Mouse (Mus musculus): ENCODE results near the gene Tshr. TPM values are rescaled to one million over a fixed set of nuclear protein-coding genes. Genes with fewer than 3 reads are reported as not detected.
"Not testable (repeated sequence)": the region's sequence is repeated elsewhere in the genome, so short reads cannot be mapped to it uniquely, and the experiment has no call there.

The Tshr gene
- polyA plus RNA-seq, 1 experiment from 2014 or later, result 1.2 TPM

DNA sequence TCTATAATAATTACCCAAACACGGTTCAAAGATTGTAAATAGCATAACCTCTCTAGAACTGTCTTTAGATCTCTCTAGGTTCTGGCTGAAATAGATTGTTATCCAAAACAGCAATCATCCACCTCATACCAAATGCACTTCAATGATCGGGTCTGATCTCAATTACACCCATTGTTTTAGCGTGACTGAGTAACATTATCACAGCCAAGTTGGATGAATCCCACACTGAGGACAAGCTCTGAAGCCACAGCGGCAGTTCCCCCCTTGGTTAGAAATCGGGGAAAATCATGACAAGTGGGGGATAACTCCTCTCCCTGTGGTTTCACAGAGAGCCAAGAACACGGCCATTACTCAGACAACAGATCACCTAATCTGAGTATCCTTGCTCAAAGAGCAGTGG is 129.6 kb downstream of the Tshr start:
- H3K27me3 ChIP-seq, result no peaks in the 10 kb centered on the region
- 75% methylated on average over 6 of the region's 6 CpGs for WGBS
- no peak overlapping the region for H3K4me3 ChIP-seq
- peaks cover 18% of the 10 kb centered on the region for H3K4me1 ChIP-seq
- H3K4me2 ChIP-seq, result no peak overlapping the region
- ATAC-seq, result no peak
- H3K27ac ChIP-seq, result no peak overlapping the region
- H3K9me3 ChIP-seq (replicated peaks), result no peaks in the 10 kb centered on the region
- no peak overlapping the region for H3K9ac ChIP-seq
- H3K36me3 ChIP-seq (ENCODE audit: poor library complexity, severe bottlenecking), result no peaks in the 10 kb centered on the region

DNA sequence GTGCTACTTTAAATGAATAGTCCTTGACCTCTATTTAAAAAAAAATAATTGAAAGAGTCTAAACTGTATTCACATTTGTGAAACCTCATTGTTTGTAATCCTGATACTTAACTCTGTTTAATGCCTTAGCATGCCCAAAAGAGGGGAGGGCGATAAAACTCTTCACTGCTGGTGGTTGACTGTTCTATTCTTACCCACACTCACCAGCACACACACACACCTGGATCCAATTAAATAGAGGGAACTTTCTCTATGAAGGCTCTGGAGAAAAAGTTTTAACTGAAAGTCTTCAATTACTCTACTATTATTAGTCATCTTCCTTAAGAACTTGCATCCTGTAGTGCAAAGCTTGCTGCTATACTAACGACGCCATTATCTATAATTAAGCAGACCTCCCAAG is 133.4 kb downstream of the Tshr start:
- Histone ChIP-seq H3K9me3 (replicated peaks) (peaks cover 7% of the 10 kb centered on the region; the same call in 1 of the 2 replicates), H3K27ac (no peak overlapping the region), H3K27me3 (no peaks in the 10 kb centered on the region), H3K4me3 (no peak overlapping the region), H3K9ac (no peak overlapping the region), H3K4me2 (no peak overlapping the region), H3K4me1 (peaks cover 11% of the 10 kb centered on the region), H3K36me3 (ENCODE audit: poor library complexity, severe bottlenecking) (no peaks in the 10 kb centered on the region)
- ATAC-seq, result no peak
- 29% methylated on average over 3 of the region's 3 CpGs for WGBS

DNA sequence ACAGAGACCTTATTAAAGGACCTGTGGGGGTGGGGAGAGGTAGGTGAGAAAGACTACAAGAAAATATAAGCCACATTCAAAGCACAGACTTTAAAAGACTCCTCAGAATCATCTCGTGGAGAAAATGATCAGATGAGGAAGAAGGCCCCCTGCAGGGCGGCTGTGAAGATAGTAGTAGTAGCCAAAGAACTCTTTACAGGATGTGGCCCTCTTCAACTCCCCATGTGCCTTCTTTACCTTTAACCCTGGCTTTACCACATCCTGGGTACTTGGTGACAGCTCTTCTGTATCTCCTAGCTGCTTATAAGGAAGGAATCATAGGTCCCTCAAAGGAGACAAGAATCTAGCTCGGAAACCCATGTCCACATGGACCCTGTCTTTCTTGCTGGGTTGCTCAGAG is 139.3 kb downstream of the Tshr start:
- Histone ChIP-seq H3K27me3 (no peaks in the 10 kb centered on the region), H3K4me2 (no peak overlapping the region), H3K9me3 (replicated peaks) (peaks cover 7% of the 10 kb centered on the region; the same call in 1 of the 2 replicates), H3K4me1 (no peaks in the 10 kb centered on the region), H3K9ac (no peak overlapping the region), H3K36me3 (ENCODE audit: poor library complexity, severe bottlenecking) (no peaks in the 10 kb centered on the region), H3K27ac (no peak overlapping the region), H3K4me3 (no peak overlapping the region)
- no peak for ATAC-seq
- WGBS, result 81% methylated on average over 3 of the region's 3 CpGs

DNA sequence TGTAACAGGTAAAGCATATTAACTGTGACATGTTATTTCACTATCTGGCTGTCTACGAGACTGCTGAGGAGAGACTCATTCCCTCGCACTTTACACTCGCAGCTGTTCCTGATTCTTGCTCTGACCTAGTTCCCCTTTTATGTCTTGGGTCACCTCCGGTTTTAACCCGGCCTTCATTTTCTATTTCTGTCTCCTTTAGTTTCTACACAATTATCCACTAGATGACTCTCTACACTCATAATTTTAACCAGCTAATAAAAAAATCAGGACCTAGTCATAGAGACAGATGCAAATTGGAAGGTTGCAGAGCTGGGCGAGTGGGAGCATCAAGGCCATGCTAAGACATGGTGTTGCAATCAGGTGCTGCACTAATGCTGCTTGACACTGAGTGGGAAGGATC is 150.2 kb downstream of the Tshr start:
- H3K36me3 ChIP-seq (ENCODE audit: poor library complexity, severe bottlenecking), result 0 out of 2 replicates have a peak, but pooled peaks cover 4% of the 10 kb centered on the region
- no peak overlapping the region for H3K4me3 ChIP-seq
- H3K9ac ChIP-seq, result no peak overlapping the region
- H3K4me2 ChIP-seq, result no peak overlapping the region
- WGBS, result 90% methylated on average over 6 of the region's 6 CpGs
- H3K27me3 ChIP-seq, result no peaks in the 10 kb centered on the region
- H3K27ac ChIP-seq, result no peak overlapping the region
- ATAC-seq, result no peak
- H3K4me1 ChIP-seq, result no peaks in the 10 kb centered on the region
- H3K9me3 ChIP-seq (replicated peaks), result no peaks in the 10 kb centered on the region

DNA sequence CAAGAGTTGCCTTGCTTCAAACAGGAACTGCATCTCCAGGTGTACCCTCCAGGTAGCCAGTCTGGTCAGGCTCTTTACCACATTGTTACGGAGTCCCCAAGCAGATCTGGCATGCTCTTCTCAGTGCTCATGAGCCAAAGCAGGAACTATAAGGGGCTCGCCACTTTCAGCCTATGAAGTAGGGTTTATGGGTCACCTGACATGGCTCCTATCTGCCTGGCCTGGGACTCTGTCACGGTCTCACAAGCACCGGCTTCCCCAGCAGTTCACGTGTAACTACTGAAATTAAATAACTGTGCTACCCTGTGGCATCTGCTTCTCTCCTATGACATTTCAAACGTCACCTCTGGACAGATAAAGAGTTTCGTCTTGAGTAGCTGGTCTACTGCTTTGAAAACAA is 155.8 kb downstream of the Tshr start:
- Histone ChIP-seq H3K9ac (no peak overlapping the region), H3K27me3 (no peaks in the 10 kb centered on the region), H3K4me2 (no peak overlapping the region), H3K9me3 (replicated peaks) (no peaks in the 10 kb centered on the region), H3K4me1 (no peaks in the 10 kb centered on the region), H3K27ac (no peak overlapping the region), H3K36me3 (ENCODE audit: poor library complexity, severe bottlenecking) (0 out of 2 replicates have a peak, but pooled peaks cover 4% of the 10 kb centered on the region), H3K4me3 (no peak overlapping the region)
- ATAC-seq, result no peak
- WGBS, result 91% methylated on average over 7 of the region's 7 CpGs

DNA sequence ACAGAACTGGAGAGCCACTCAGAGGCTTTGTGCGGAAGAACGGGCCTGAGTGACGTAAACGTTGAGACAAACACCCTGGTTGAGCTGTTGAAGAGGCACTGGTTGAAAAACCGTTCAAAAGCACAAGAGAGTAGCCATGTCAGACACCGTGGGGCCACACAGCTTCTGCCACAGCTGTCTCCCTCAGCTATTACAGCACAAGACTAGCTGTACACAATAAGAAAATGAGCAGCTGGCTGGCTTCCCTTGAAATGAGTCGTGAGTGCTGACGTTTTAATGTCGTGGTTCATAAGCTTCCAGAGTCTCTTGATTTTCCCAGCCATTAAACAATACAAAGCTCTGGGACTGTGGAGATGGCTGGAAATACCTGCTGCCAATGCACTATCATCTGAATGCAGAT is 165.1 kb downstream of the Tshr start:
- peak overlapping the region; percentile 40; the same call in 1 of the 2 replicates for H3K27ac ChIP-seq

DNA sequence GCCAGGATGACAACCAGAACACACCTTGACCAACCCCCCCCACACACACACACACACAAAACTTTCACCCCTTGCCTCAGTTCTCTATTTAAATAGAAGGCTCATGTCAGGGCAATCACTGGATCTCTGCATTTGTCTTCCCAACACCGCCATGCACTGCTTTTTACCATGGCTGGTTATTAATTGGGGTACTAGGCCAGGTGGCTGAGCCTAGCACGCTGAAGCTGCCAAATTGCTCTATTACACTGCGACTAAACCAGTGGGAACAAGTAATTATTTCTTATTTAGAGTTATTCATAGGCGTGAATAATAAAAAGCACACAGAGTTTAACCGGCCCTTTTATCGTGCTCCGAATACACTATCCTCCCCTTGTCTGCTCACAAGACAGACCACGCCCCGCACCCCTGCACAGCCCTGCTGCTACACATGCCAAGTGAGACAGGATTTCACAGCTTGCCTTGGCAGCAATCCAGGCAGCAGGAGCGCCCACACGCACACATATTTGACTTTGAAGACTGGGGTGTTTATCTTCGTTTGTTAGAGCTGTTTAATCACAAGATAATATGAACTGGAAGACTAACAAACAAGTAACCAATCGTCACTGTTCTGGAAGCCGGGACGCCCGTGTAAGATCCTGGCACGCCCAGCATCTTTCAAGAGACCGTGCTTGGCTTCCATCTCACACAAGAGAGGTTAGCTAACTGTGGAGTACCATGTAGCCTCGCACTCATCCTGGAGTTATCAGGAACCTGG is 167.6 kb downstream of the Tshr start:
- Histone ChIP-seq H3K9ac (no peak overlapping the region), H3K4me2 (peak overlapping the region; percentile 44), H3K27ac (peak overlapping the region; percentile 71), H3K36me3 (ENCODE audit: poor library complexity, severe bottlenecking) (peaks cover 4% of the 10 kb centered on the region), H3K4me3 (peak overlapping the region; percentile 12; the same call in 1 of the 2 replicates), H3K9me3 (replicated peaks) (no peaks in the 10 kb centered on the region), H3K27me3 (no peaks in the 10 kb centered on the region), H3K4me1 (peaks cover 14% of the 10 kb centered on the region)
- 19% methylated on average over 19 of the region's 19 CpGs for WGBS
- peak; percentile 98 for ATAC-seq

More for the DNA sequence above, 165.1 kb downstream of the Tshr start:
- Histone ChIP-seq H3K9ac (no peak overlapping the region), H3K9me3 (replicated peaks) (no peaks in the 10 kb centered on the region), H3K27me3 (no peaks in the 10 kb centered on the region), H3K36me3 (ENCODE audit: poor library complexity, severe bottlenecking) (no peaks in the 10 kb centered on the region), H3K4me3 (no peak overlapping the region), H3K4me2 (no peak overlapping the region), H3K4me1 (peaks cover 14% of the 10 kb centered on the region)
- 59% methylated on average over 9 of the region's 9 CpGs for WGBS
- ATAC-seq, result no peak

DNA sequence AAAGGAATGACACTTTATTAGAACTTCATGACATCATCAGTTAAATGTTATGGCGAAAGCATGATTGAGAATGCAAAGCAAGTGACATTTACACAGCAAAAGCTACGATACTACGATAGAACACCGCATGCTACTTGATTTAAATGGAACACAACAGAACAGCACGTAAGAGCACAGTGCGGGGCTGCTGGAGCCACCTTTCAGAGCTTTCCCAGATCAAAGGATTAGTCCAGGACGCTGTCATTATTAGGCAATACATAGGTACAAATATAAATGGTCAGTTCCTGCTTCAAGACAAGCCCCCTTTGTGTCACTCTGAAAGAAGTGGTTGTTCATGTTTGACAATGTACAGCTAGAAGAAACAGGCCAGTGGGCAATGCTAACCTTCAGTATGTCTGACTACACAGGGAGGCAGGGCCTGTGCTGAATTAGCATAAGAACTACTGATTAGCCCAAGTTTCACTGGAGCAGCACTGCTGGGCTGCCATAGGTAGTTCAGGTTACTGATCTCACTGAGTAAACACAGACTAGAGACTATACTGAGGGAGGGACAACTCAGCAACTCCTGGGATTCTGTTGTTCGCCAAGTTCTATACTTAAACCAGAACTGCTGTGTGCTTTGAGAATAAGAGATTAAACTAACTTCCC is 173.1 kb downstream of the Tshr start:
- not testable (repeated sequence) for H3K4me3 ChIP-seq; H3K4me1 ChIP-seq; H3K9me3 ChIP-seq (replicated peaks); H3K9ac ChIP-seq; H3K27ac ChIP-seq; H3K27me3 ChIP-seq; H3K4me2 ChIP-seq
- WGBS, result 57% methylated on average over 8 of the region's 8 CpGs
- peak; percentile 66; the same call in 1 of the 2 replicates for ATAC-seq
- H3K36me3 ChIP-seq (ENCODE audit: poor library complexity, severe bottlenecking), result peaks cover 13% of the 10 kb centered on the region

DNA sequence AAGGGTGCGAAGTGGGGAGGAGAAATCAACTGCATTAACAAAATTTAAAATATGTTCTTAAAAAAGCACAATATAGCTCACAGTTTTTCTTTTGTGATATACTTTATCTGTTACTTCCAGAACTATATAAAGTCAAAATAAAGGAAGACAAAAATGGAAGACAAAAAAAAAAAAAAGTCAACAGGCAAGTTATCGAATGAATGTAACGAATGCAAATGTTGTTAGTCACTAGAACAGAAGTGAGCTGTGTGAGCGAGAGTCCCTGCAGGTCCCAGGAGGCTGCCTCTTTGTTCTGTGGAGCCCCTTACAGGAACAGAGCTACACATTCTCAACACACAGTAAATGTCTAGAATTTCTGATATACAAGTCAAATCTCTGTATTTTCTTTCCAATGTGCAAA is 173.8 kb downstream of the Tshr start:
- not testable (repeated sequence) for H3K9me3 ChIP-seq (replicated peaks); H3K27ac ChIP-seq
- WGBS, result 61% methylated on average over 4 of the region's 4 CpGs

DNA sequence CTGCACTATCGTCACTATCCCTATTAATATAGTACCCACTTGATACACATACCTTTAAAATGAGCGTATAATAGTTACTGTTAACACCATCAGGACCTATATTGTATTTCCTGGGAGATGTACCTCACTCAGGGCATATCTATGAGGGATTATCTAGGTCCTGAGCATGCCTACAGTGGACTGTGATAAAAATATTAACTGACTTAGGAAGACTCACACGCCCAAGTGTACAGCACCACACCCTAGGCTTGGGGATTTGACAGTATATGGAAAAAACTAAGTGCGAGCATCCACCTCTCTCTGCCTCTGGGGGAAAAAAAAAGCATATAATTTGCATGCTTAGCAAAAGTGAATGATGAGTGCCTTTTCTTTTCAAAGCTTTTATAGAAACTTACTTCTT is 182.8 kb downstream of the Tshr start:
- Histone ChIP-seq H3K27ac (no peak overlapping the region), H3K36me3 (ENCODE audit: poor library complexity, severe bottlenecking) (peaks cover 88% of the 10 kb centered on the region), H3K9me3 (replicated peaks) (no peaks in the 10 kb centered on the region), H3K4me2 (no peak overlapping the region), H3K4me1 (peaks cover 9% of the 10 kb centered on the region; the same call in 1 of the 2 replicates), H3K9ac (no peak overlapping the region), H3K4me3 (no peak overlapping the region), H3K27me3 (no peaks in the 10 kb centered on the region)
- ATAC-seq, result no peak
- 96% methylated on average over 4 of the region's 4 CpGs for WGBS

More for the DNA sequence above, 173.8 kb downstream of the Tshr start:
- not testable (repeated sequence) for H3K27me3 ChIP-seq, H3K4me3 ChIP-seq, ATAC-seq, H3K4me2 ChIP-seq, H3K9ac ChIP-seq
- Histone ChIP-seq H3K4me1 (peaks cover 12% of the 10 kb centered on the region; the same call in 1 of the 2 replicates), H3K36me3 (ENCODE audit: poor library complexity, severe bottlenecking) (peaks cover 19% of the 10 kb centered on the region)

DNA sequence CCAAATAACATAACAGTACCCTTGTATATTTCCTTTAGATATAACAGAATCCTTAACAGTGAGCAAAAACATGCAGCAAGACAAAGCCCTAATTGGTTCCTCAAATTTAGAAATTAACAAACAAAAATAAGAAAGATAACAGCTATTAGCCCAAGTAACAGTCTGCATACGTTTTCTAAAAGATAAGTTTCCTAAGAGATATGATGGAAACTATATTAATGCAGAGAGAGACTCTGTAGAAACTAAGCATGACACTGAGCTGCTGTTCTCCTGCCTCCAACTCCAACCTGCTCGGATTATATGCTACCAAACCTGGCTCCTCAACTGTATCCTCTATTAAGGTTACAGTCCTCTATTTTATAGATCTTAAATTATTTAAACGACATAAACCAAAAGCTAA is 184.9 kb downstream of the Tshr start:
- Histone ChIP-seq H3K9ac (no peak overlapping the region), H3K27me3 (no peaks in the 10 kb centered on the region), H3K36me3 (ENCODE audit: poor library complexity, severe bottlenecking) (peaks cover 87% of the 10 kb centered on the region), H3K9me3 (replicated peaks) (no peaks in the 10 kb centered on the region), H3K4me3 (no peak overlapping the region), H3K27ac (no peak overlapping the region), H3K4me1 (no peaks in the 10 kb centered on the region), H3K4me2 (no peak overlapping the region)
- no peak for ATAC-seq
- 85% methylated on average over 3 of the region's 3 CpGs for WGBS

DNA sequence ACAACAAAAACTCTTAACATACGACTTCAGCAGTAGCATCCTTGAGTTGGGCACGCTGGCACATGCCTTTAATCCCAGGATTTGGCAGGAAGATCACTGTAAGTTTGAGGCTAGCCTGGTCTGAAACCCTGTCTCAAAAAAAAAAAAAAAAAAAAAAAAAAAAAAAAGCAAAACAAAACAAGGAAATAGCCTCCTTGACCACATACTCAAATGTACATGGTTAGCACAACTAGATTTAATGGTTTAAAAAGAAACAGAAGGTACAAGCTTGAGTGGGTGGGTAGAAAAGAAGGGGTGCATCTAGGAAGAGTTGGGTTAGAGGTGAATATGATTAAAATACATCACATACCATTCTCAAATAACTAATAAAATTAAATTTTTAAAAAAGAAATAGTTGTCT is 187.3 kb downstream of the Tshr start:
- Histone ChIP-seq H3K9ac (no peak overlapping the region), H3K36me3 (ENCODE audit: poor library complexity, severe bottlenecking) (peaks cover 80% of the 10 kb centered on the region), H3K27me3 (no peaks in the 10 kb centered on the region), H3K27ac (no peak overlapping the region), H3K4me1 (no peaks in the 10 kb centered on the region), H3K4me3 (no peak overlapping the region), H3K4me2 (no peak overlapping the region), H3K9me3 (replicated peaks) (no peaks in the 10 kb centered on the region)
- no peak for ATAC-seq
- WGBS, result 93% methylated on average over 2 of the region's 2 CpGs
